In the genomic region with DNA sequence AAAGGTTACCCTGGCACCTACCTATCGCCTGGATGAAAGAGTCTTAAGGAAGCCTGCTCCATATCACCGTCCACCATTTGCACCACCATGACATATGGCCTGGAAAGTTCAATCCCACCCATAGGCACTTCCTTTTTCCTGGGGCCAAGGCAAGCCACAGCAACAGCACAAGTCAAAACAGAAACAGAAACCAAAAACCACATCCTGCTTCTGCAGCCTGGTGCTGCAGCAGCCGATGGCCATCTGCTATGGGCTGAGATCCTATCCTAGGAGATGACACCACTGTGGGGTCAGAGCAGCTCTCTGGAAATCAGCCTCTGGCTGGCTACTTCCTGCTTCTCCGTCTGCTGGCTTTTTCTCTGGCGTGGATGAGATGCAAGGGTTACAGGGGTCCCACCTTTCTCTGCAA, we compare ENCODE assay signal across 9 mouse cellular contexts. TPM values are rescaled to one million over a fixed set of nuclear protein-coding genes. Genes with fewer than 3 reads are reported as not detected.
DNase-seq lines count a peak whose midpoint lies in the region; ATAC-seq and TF ChIP-seq lines count a peak whose summit lies in the region.
"Had no signal": no experiment of that assay in that cellular context is flagged by ENCODE, and none has a peak within 500 bp of the region (broad histone marks: within the 10 kb centered on the region; RNA-seq: fewer than 3 reads in every experiment).

No protein-coding gene starts in this region.

- no peak overlapping the region for H3K4me3 ChIP-seq in testis, adult 2 months (ENCODE audit: control insufficient read depth, low read depth, low read length)
- H3K4me3 ChIP-seq in liver, embryonic 12.5 days, result peak overlapping the region; percentile 9
- peak overlapping the region; percentile 48 for H3K4me3 ChIP-seq in small intestine, adult 2 months (ENCODE audit: low read depth, low read length)
- no peak overlapping the region for H3K4me3 ChIP-seq in hindbrain, embryonic 13.5 days
- H3K4me3 ChIP-seq: embryonic facial prominence, embryonic 13.5 days had no signal

- DNase-seq in testis, postnatal 14 days (ENCODE audit: low spot score), result no peak
- peak; percentile 76 for DNase-seq in heart, adult 8-10 months (ENCODE audit: low spot score)
- DNase-seq in neural tube, embryonic 10.5 days (ENCODE audit: extremely low spot score, low spot score), result no peak
- no peak for DNase-seq in frontal cortex, postnatal 25 days (ENCODE audit: low spot score in 2 of 2)

- H3K9me3 ChIP-seq in liver, embryonic 12.5 days (replicated peaks), result no peaks in the 10 kb centered on the region
- H3K9me3 ChIP-seq in hindbrain, embryonic 13.5 days, result 0 out of 2 replicates have a peak, but pooled peaks cover 10% of the 10 kb centered on the region
- H3K9me3 ChIP-seq: embryonic facial prominence, embryonic 13.5 days had no signal

- no peaks in the 10 kb centered on the region for H3K27me3 ChIP-seq in testis, adult 2 months (ENCODE audit: control insufficient read depth, insufficient read depth, low read length)
- H3K27me3 ChIP-seq in liver, embryonic 12.5 days (replicated peaks), result no peaks in the 10 kb centered on the region
- H3K27me3 ChIP-seq in small intestine, adult 2 months (ENCODE audit: control insufficient read depth, insufficient read depth, low read length), result no peaks in the 10 kb centered on the region
- no peaks in the 10 kb centered on the region for H3K27me3 ChIP-seq in hindbrain, embryonic 13.5 days
- H3K27me3 ChIP-seq: embryonic facial prominence, embryonic 13.5 days had no signal

- no peak for TF ChIP-seq POLR2A in testis, adult 2 months (IDR thresholded peaks at IDR 0.05; ENCODE audit: control insufficient read depth, low read depth, low read length)
- TF ChIP-seq POLR2A in small intestine, adult 2 months (IDR thresholded peaks at IDR 0.05; ENCODE audit: low read depth, low read length), result no peak

- no peaks in the 10 kb centered on the region for H3K4me1 ChIP-seq in testis, adult 2 months (ENCODE audit: control insufficient read depth, insufficient read depth, low read length)
- H3K4me1 ChIP-seq in liver, embryonic 12.5 days, result peaks cover 41% of the 10 kb centered on the region
- peaks cover 40% of the 10 kb centered on the region; the same call in 1 of the 2 replicates for H3K4me1 ChIP-seq in small intestine, adult 2 months (ENCODE audit: control insufficient read depth, insufficient read depth, insufficient read length, low read length)
- peaks cover 13% of the 10 kb centered on the region for H3K4me1 ChIP-seq in hindbrain, embryonic 13.5 days (replicated peaks)
- H3K4me1 ChIP-seq: embryonic facial prominence, embryonic 13.5 days had no signal

- ATAC-seq in liver, embryonic 12.5 days, result peak; percentile 63
- ATAC-seq in hindbrain, embryonic 13.5 days (ENCODE audit: low FRiP score), result no peak

- 15% methylated on average over 5 of the region's 5 CpGs for WGBS in liver, embryonic 12.5 days (ENCODE audit: insufficient replicate concordance)
- WGBS in small intestine, adult 2 months, result 14% methylated on average over 5 of the region's 5 CpGs
- WGBS in hindbrain, embryonic 13.5 days, result 84% methylated on average over 5 of the region's 5 CpGs

- TF ChIP-seq CTCF in testis, adult 2 months (IDR thresholded peaks at IDR 0.05; ENCODE audit: control insufficient read depth, insufficient read depth, insufficient replicate concordance, low read depth, low read length), result no peak
- no peak for TF ChIP-seq CTCF in small intestine, adult 2 months (IDR thresholded peaks at IDR 0.05; ENCODE audit: extremely low read depth, insufficient read length, insufficient replicate concordance, low read depth, low read length)

- H3K27ac ChIP-seq in testis, adult 2 months (ENCODE audit: control insufficient read depth, insufficient read depth, low read depth, low read length), result peak overlapping the region; percentile 25; the same call in 1 of the 2 replicates
- H3K27ac ChIP-seq in liver, embryonic 12.5 days, result 0 out of 2 replicates have a peak overlapping the region, but pooled peaks have one; percentile 33
- H3K27ac ChIP-seq in small intestine, adult 2 months (ENCODE audit: insufficient read depth, low read depth, low read length), result peak overlapping the region; percentile 67
- H3K27ac ChIP-seq in hindbrain, embryonic 13.5 days, result no peak overlapping the region
- H3K27ac ChIP-seq: embryonic facial prominence, embryonic 13.5 days had no signal

- no peaks in the 10 kb centered on the region for H3K36me3 ChIP-seq in testis, adult 2 months (ENCODE audit: control insufficient read depth, insufficient read depth, low read length)
- no peaks in the 10 kb centered on the region for H3K36me3 ChIP-seq in liver, embryonic 12.5 days
- no peaks in the 10 kb centered on the region for H3K36me3 ChIP-seq in small intestine, adult 2 months (ENCODE audit: control insufficient read depth, insufficient read depth, low read length)
- H3K36me3 ChIP-seq in hindbrain, embryonic 13.5 days, result peaks cover 24% of the 10 kb centered on the region
- H3K36me3 ChIP-seq: embryonic facial prominence, embryonic 13.5 days had no signal

- no peak overlapping the region for H3K9ac ChIP-seq in liver, embryonic 12.5 days
- no peak overlapping the region for H3K9ac ChIP-seq in hindbrain, embryonic 13.5 days
- H3K9ac ChIP-seq: embryonic facial prominence, embryonic 13.5 days had no signal

- H3K4me2 ChIP-seq in liver, embryonic 12.5 days, result peak overlapping the region; percentile 44
- H3K4me2 ChIP-seq in hindbrain, embryonic 13.5 days, result no peak overlapping the region
- H3K4me2 ChIP-seq: embryonic facial prominence, embryonic 13.5 days had no signal

RNA-seq across cellular contexts. Expression of gene Tmem229b, which starts 26.7 kb away (rescaled TPM):
- polyA plus RNA-seq in testis, adult 2 months (2012; rRNA removed), result 2.3 and 2.6 TPM in 2 replicates
- 1 to 10 TPM; 2.3 to 4.4 (median 2.9) TPM for total RNA-seq in heart, adult 8-10 months (2022)
- 3.7 and 3.8 TPM in 2 replicates for polyA plus RNA-seq in liver, embryonic 12.5 days (2016; fragmentation: Nextera tagmentation; extraction: Ambion mirVana)
- polyA plus RNA-seq in small intestine, adult 2 months (2012; rRNA removed), result 6.6 and 11.7 TPM in 2 replicates
- 44.1 and 49.8 TPM in 2 replicates for polyA plus RNA-seq in hindbrain, embryonic 13.5 days (2015; fragmentation: Nextera tagmentation; extraction: Ambion mirVana)

RNA-seq across cellular contexts. Expression of gene Plekhh1, which starts 48.3 kb away (rescaled TPM):
- polyA plus RNA-seq in testis, adult 2 months (2012; rRNA removed), result 2.7 and 3.3 TPM in 2 replicates
- 1 to 10 TPM in 2 of 4 experiments, under 1 TPM in 2; 0.87 to 2.8 (median 1.4) TPM for total RNA-seq in heart, adult 8-10 months (2022)
- 0.42 and 0.48 TPM in 2 replicates for polyA plus RNA-seq in liver, embryonic 12.5 days (2016; fragmentation: Nextera tagmentation; extraction: Ambion mirVana)
- 8.4 and 18.1 TPM in 2 replicates for polyA plus RNA-seq in small intestine, adult 2 months (2012; rRNA removed)
- polyA plus RNA-seq in hindbrain, embryonic 13.5 days (2015; fragmentation: Nextera tagmentation; extraction: Ambion mirVana), result 2.1 and 2.5 TPM in 2 replicates

Comparison
In these comparisons a context has a peak if more than half of its experiments do, and no peak if none do; other contexts are left out.
1. H3K4me3 ChIP-seq: peak in liver, embryonic 12.5 days (single experiment) and small intestine, adult 2 months (single experiment); none in testis, adult 2 months (single experiment) and hindbrain, embryonic 13.5 days (single experiment).